Mouse (Mus musculus): ENCODE data around the gene Vmn1r63.
"Not testable (repeated sequence)": the region's sequence is repeated elsewhere in the genome, so short reads cannot be mapped to it uniquely, and the experiment has no call there.

Gene Vmn1r63

DNA sequence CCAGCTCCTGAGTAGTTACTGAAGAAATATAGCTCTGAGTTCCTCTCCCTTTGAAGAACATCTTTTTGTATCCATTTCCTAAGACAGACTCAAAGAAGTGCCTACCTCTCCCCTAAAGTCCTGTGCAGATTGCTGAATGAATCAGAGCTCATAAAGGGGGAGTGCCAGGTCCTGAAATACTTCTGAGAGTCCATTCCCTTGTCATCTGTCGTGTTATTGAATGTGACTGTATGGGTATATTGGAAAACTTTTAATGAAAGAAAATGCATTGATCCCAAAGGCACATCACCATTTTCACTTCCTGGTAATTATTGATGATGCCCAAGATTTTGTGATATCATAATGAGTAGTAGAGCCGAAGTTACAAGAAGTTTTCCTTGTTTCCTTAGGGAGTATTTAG, at the start of gene Vmn1r63:
Vmn1r63 (minus strand) TSS at position 101 of the 400 bp plus-strand sequence.
- not testable (repeated sequence) for TF ChIP-seq GATA4 (IDR thresholded peaks at IDR 0.05; ENCODE audit: insufficient replicate concordance, low read length)
